Mouse (Mus musculus) midbrain, postnatal 0 days (tissue): ENCODE measurements around the gene Casz1. TPM values are rescaled to one million over a fixed set of nuclear protein-coding genes. Genes with fewer than 3 reads are reported as not detected.
A peak's percentile ranks its signal among the peaks of the same experiment; 100 is the strongest.

Experiments used
- ATAC-seq: fragments of 200-750 bp; cut with Nextera tagmentation; 2 replicates; pipeline ENCODE4 v1.8.0; 2017; ENCODE audit warnings: moderate number of reproducible peaks, mild to moderate bottlenecking, moderate TSS enrichment, moderate library complexity; ENCODE audit not compliant: low FRiP score
- DNase-seq: peaks from one replicate; pipeline ENCODE4 v3.0.0-alpha.2; 2015; ENCODE audit warnings: low spot score
- H3K27ac ChIP-seq: fragments of 300-500 bp; sonication (generic); 2 replicates; pipeline ENCODE4 v1.5.1; 2014; ENCODE audit warnings: low read depth, mild to moderate bottlenecking, low read length, mixed read lengths
- H3K27me3 ChIP-seq: fragments of 300-500 bp; sonication (generic); 2 replicates; pipeline ENCODE4 v1.6.1; 2014; ENCODE audit warnings: low read length, control low read depth, mixed read lengths; ENCODE audit not compliant: insufficient read depth
- H3K36me3 ChIP-seq: fragments of 300-500 bp; sonication (generic); 2 replicates; pipeline ENCODE4 v1.6.1; 2014; ENCODE audit warnings: low read length, control low read depth, mixed read lengths; ENCODE audit not compliant: insufficient read depth
- H3K4me1 ChIP-seq: fragments of 300-500 bp; sonication (generic); 2 replicates; pipeline ENCODE4 v1.6.1; 2014; ENCODE audit warnings: mild to moderate bottlenecking, control low read depth, antibody characterized with exemption, low read length, mixed read lengths; ENCODE audit not compliant: insufficient read depth
- H3K4me2 ChIP-seq: fragments of 300-500 bp; sonication (generic); 2 replicates; pipeline ENCODE4 v1.6.1; 2014; ENCODE audit warnings: low read depth, mild to moderate bottlenecking, low read length, mixed read lengths; ENCODE audit not compliant: poor library complexity, severe bottlenecking
- H3K4me3 ChIP-seq: fragments of 300-500 bp; sonication (generic); 2 replicates; pipeline ENCODE4 v1.5.1; 2014; ENCODE audit warnings: low read depth, mild to moderate bottlenecking, low read length, moderate library complexity
- H3K9ac ChIP-seq: fragments of 300-500 bp; sonication (generic); replicated peaks from 2 replicates; pipeline ENCODE4 v1.6.1; 2014; ENCODE audit warnings: mild to moderate bottlenecking, low read length, moderate library complexity, mixed read lengths; ENCODE audit not compliant: poor library complexity, severe bottlenecking
- H3K9me3 ChIP-seq: fragments of 300-500 bp; sonication (generic); 2 replicates; pipeline ENCODE4 v1.6.1; 2016; ENCODE audit warnings: low read length, control low read depth
- CTCF ChIP-seq: IDR thresholded peaks from 2 replicates; pipeline ENCODE4 v1.5.1; 2016; ENCODE audit warnings: antibody characterized with exemption, mild to moderate bottlenecking
- WGBS: fragments of 180-500 bp; shearing (Covaris S2); extraction: QIAGEN DNeasy Blood & Tissue Kit; methylation state at CpG from one replicate; pipeline ENCODE4 v1.1.7; 2014; 5-methylcytosine and 5-hydroxymethylcytosine counted together
- polyA plus RNA-seq: library from polyadenylated mRNA; unstranded; fragments of >200 nt; fragmentation: Nextera tagmentation; extraction: Ambion mirVana; gene quantifications from 2 replicates; pipeline ENCODE4 v1.2.1, GENCODE M21; 2015
- total RNA-seq: library from RNA; depleted of rRNA; stranded (reverse); fragments of >200 nt; gene quantifications from 2 replicates; pipeline ENCODE4 v1.2.3, GENCODE M21; 2014

Gene Casz1
- total and polyA plus RNA-seq, 2 experiments from 2014 or later: 2.0 to 3.7 TPM

- no peak for ATAC-seq
- under 1% methylated on average over 61 of the region's 64 CpGs for WGBS
These were observed 97.2 kb downstream of the Casz1 start for GRCm38 (mm10) chr4:148901275-148902052.

GRCm38 (mm10) chr4:148902919-148903727, 98.9 kb downstream of the Casz1 start:
- Histone ChIP-seq H3K4me2 (no peak overlapping the region), H3K27ac (no peak overlapping the region)

More at GRCm38 (mm10) chr4:148901275-148902052, 97.2 kb downstream of the Casz1 start:
- H3K9ac ChIP-seq: 0 out of 2 replicates have a peak overlapping the region, but pooled peaks have one; percentile 42
- H3K36me3 ChIP-seq: no peaks in the 10 kb centered on the region
- no peak overlapping the region for H3K27ac ChIP-seq
- peak overlapping the region; percentile 45 for H3K4me3 ChIP-seq
- DNase-seq: no peak
- H3K4me1 ChIP-seq: 0 out of 2 replicates have a peak, but pooled peaks cover 5% of the 10 kb centered on the region
- H3K27me3 ChIP-seq: peaks cover 38% of the 10 kb centered on the region
- H3K9me3 ChIP-seq: no peaks in the 10 kb centered on the region
- H3K4me2 ChIP-seq: peak overlapping the region; percentile 100
- TF ChIP-seq CTCF: no peak

GRCm38 (mm10) chr4:148905295-148905694, 101.1 kb downstream of the Casz1 start:
- Histone ChIP-seq H3K4me1 (peaks cover 8% of the 10 kb centered on the region; the same call in 1 of the 2 replicates), H3K9ac (no peak overlapping the region), H3K36me3 (no peaks in the 10 kb centered on the region), H3K9me3 (no peaks in the 10 kb centered on the region), H3K4me3 (no peak overlapping the region), H3K27ac (no peak overlapping the region), H3K27me3 (peaks cover 22% of the 10 kb centered on the region), H3K4me2 (no peak overlapping the region)
- ATAC-seq: no peak
- TF ChIP-seq CTCF: no peak
- DNase-seq: no peak
- WGBS: 96% methylated on average over 7 of the region's 7 CpGs

More at GRCm38 (mm10) chr4:148902919-148903727, 98.9 kb downstream of the Casz1 start:
- Histone ChIP-seq H3K4me1 (peaks cover 7% of the 10 kb centered on the region; the same call in 1 of the 2 replicates), H3K4me3 (no peak overlapping the region), H3K27me3 (peaks cover 27% of the 10 kb centered on the region), H3K9ac (no peak overlapping the region), H3K9me3 (no peaks in the 10 kb centered on the region), H3K36me3 (no peaks in the 10 kb centered on the region)
- 41% methylated on average over 8 of the region's 8 CpGs for WGBS
- ATAC-seq (no peak), DNase-seq (no peak)
- TF ChIP-seq CTCF: peak; percentile 48

DNA sequence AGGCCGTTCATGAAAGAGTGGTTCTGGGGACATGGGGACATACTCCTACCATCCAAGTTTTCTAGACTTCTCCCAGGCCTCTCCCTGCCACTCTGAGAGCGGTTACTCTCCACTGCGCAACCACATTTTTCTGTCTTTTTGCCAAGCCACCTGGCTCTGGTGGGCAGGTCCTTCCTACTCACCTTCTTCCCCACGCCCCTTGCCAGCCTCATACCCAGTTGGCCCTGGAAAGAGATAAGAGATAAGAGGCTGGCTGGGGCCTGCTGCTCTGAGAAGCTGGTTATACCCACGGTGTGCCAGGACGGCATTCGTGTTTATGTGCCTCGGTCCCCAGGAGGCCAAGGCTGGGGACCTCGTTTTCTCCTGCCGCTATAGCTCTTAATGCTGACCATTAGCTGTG, 102.6 kb downstream of the Casz1 start:
- no peak for TF ChIP-seq CTCF

DNA sequence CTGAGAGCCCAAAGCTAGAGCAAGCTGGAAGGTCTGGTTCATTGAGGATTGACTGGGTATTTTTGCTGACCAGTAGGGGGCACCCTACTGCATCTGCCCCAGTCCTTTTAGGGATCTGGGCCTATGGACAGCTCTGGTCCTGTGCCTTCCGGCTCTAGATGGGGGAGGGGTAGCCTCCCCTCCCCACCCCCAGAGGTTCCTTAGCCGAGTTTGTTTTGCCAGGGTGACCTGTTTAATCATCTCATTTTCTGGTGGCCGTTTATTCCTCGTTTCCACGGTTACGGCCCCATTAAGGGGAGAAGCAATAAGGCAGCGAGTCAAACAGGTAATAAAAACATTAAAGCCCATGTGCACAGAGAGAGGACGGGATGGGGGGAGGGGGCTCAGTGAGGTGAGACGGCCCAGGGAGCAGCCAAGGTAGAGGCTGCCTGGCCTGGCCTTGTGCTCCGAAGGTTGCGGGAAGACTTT, 104.0 kb downstream of the Casz1 start:
- TF ChIP-seq CTCF: peak; percentile 52; the same call in 1 of the 2 replicates
- Histone ChIP-seq H3K9me3 (no peaks in the 10 kb centered on the region), H3K4me1 (peaks cover 3% of the 10 kb centered on the region; the same call in 1 of the 2 replicates), H3K9ac (no peak overlapping the region), H3K36me3 (no peaks in the 10 kb centered on the region), H3K4me3 (no peak overlapping the region), H3K4me2 (no peak overlapping the region), H3K27me3 (peaks cover 6% of the 10 kb centered on the region; the same call in 1 of the 2 replicates), H3K27ac (no peak overlapping the region)
- DNase-seq (no peak), ATAC-seq (no peak)
- WGBS: 57% methylated on average over 11 of the region's 11 CpGs

More for the DNA sequence above, 102.6 kb downstream of the Casz1 start:
- no peak for DNase-seq
- Histone ChIP-seq H3K4me3 (no peak overlapping the region), H3K27ac (no peak overlapping the region), H3K4me1 (peaks cover 3% of the 10 kb centered on the region; the same call in 1 of the 2 replicates), H3K36me3 (no peaks in the 10 kb centered on the region), H3K4me2 (no peak overlapping the region), H3K9ac (no peak overlapping the region), H3K27me3 (peaks cover 17% of the 10 kb centered on the region), H3K9me3 (no peaks in the 10 kb centered on the region)
- no peak for ATAC-seq
- WGBS: 93% methylated on average over 10 of the region's 10 CpGs
